Mouse (Mus musculus) MEL (cell line): ENCODE measurements around the gene Myo1c. TPM values are rescaled to one million over a fixed set of nuclear protein-coding genes. Genes with fewer than 3 reads are reported as not detected.

ENCODE experiments used
- DNase-seq: peaks from one replicate; pipeline ENCODE4 v3.0.0; 2011; ENCODE audit warnings: low read depth, low spot score
- H3K27ac ChIP-seq: 2 replicates; pipeline ENCODE4 v1.5.1; 2012; ENCODE audit warnings: low read depth, mild to moderate bottlenecking, control low read depth, low read length, moderate library complexity; ENCODE audit not compliant: control insufficient read depth
- H3K27me3 ChIP-seq, 2 experiments: fragments of 150-350 bp in 1 of 2; sonication (generic) in 1 of 2; 2 replicates each; pipeline ENCODE4 v1.6.1; 2012; ENCODE audit warnings: low read length in 2 of 2, mild to moderate bottlenecking in 2 of 2, improper control_type of control experiment in 1 of 2, moderate library complexity in 1 of 2; ENCODE audit not compliant: insufficient read depth in 2 of 2, control insufficient read depth in 1 of 2
- H3K36me3 ChIP-seq, 2 experiments: 2 replicates each; pipeline ENCODE4 v1.6.1; 2012 to 2014; ENCODE audit warnings: low read length in 2 of 2, improper control_type of control experiment in 1 of 2, inconsistent platforms in 1 of 2, mild to moderate bottlenecking in 1 of 2; ENCODE audit not compliant: insufficient read depth in 2 of 2, control insufficient read depth in 1 of 2
- H3K4me1 ChIP-seq, 2 experiments: fragments of 150-350 bp in 1 of 2; sonication (generic) in 1 of 2; 2 replicates each; pipeline ENCODE4 v1.6.1; 2012; ENCODE audit warnings: low read length in 2 of 2, improper control_type of control experiment in 1 of 2, mild to moderate bottlenecking in 1 of 2; ENCODE audit not compliant: insufficient read depth in 2 of 2, control insufficient read depth in 1 of 2
- H3K4me3 ChIP-seq, 2 experiments: fragments of 150-350 bp in 1 of 2; sonication (generic) in 1 of 2; 2 replicates each; pipeline ENCODE4 v1.5.1; 2012; ENCODE audit warnings: low read depth in 2 of 2, low read length in 2 of 2, mild to moderate bottlenecking in 2 of 2, moderate library complexity in 2 of 2, control low read depth in 1 of 2, improper control_type of control experiment in 1 of 2; ENCODE audit not compliant: control insufficient read depth in 1 of 2, insufficient read depth in 1 of 2
- H3K79me2 ChIP-seq: 2 replicates; pipeline ENCODE4 v1.6.1; 2012; ENCODE audit warnings: mild to moderate bottlenecking, low read length, moderate library complexity; ENCODE audit not compliant: control insufficient read depth, poor library complexity, insufficient read depth
- H3K9ac ChIP-seq: 2 replicates; pipeline ENCODE4 v1.6.1; 2012; ENCODE audit warnings: low read depth, mild to moderate bottlenecking, control low read depth, low read length, moderate library complexity; ENCODE audit not compliant: control insufficient read depth, poor library complexity, severe bottlenecking
- H3K9me3 ChIP-seq: fragments of 150-350 bp; sonication (generic); replicated peaks from 2 replicates; pipeline ENCODE4 v1.6.1; 2012; ENCODE audit warnings: mild to moderate bottlenecking, low read length, improper control_type of control experiment, moderate library complexity; ENCODE audit not compliant: insufficient read depth
- BHLHE40 ChIP-seq: IDR thresholded peaks from 2 replicates; pipeline ENCODE4 v1.6.1; 2012; ENCODE audit warnings: low read depth, mild to moderate bottlenecking, inconsistent platforms, low read length, improper control_type of control experiment, borderline replicate concordance
- CHD1 ChIP-seq: IDR thresholded peaks from 2 replicates; pipeline ENCODE4 v1.6.1; 2012; ENCODE audit warnings: low read depth, mild to moderate bottlenecking, inconsistent platforms, low read length, improper control_type of control experiment
- CTCF ChIP-seq, 3 experiments: IDR thresholded peaks in 2 of 3; conservative IDR thresholded peaks in 1 of 3; 2 replicates each; pipeline ENCODE4 v1.5.1; 2011 to 2012; ENCODE audit warnings: low read length in 3 of 3, low read depth in 2 of 3, mild to moderate bottlenecking in 2 of 3, improper control_type of control experiment in 1 of 3, inconsistent platforms in 1 of 3, mixed read lengths in 1 of 3, moderate library complexity in 1 of 3; ENCODE audit not compliant: control insufficient read depth in 1 of 3, insufficient read depth in 1 of 3, poor library complexity in 1 of 3, severe bottlenecking in 1 of 3
- E2F4 ChIP-seq: IDR thresholded peaks from 2 replicates; pipeline ENCODE4 v1.6.1; 2011; ENCODE audit warnings: low read depth, low read length, improper control_type of control experiment, borderline replicate concordance
- ELF1 ChIP-seq: IDR thresholded peaks from 2 replicates; pipeline ENCODE4 v1.6.1; 2014; ENCODE audit warnings: low read depth, mild to moderate bottlenecking, inconsistent platforms, low read length, improper control_type of control experiment, moderate library complexity
- EP300 ChIP-seq, 2 experiments: IDR thresholded peaks; 2 replicates each; pipeline ENCODE4 v1.6.1; 2011; ENCODE audit warnings: improper control_type of control experiment in 2 of 2, low read length in 2 of 2, low read depth in 1 of 2, mild to moderate bottlenecking in 1 of 2
- GATA1 ChIP-seq: IDR thresholded peaks from 2 replicates; pipeline ENCODE4 v1.6.1; 2011; ENCODE audit warnings: low read depth, low read length, improper control_type of control experiment
- HCFC1 ChIP-seq: IDR thresholded peaks from 2 replicates; pipeline ENCODE4 v1.6.1; 2012; ENCODE audit warnings: low read depth, mild to moderate bottlenecking, inconsistent platforms, low read length, improper control_type of control experiment, moderate library complexity
- JUND ChIP-seq: IDR thresholded peaks from 2 replicates; pipeline ENCODE4 v1.6.1; 2011; ENCODE audit warnings: low read depth, mild to moderate bottlenecking, improper control_type of control experiment, low read length
- KAT2A ChIP-seq: conservative IDR thresholded peaks from 2 replicates; pipeline ENCODE4 v1.6.1; 2012; ENCODE audit warnings: low read depth, low read length, improper control_type of control experiment, inconsistent platforms
- MAX ChIP-seq: IDR thresholded peaks from 2 replicates; pipeline ENCODE4 v1.6.1; 2011; ENCODE audit warnings: low read length, improper control_type of control experiment
- MAZ ChIP-seq: IDR thresholded peaks from 2 replicates; pipeline ENCODE4 v1.6.1; 2012; ENCODE audit warnings: low read depth, mild to moderate bottlenecking, inconsistent platforms, low read length, improper control_type of control experiment
- MXI1 ChIP-seq: IDR thresholded peaks from 2 replicates; pipeline ENCODE4 v1.6.1; 2011; ENCODE audit warnings: mild to moderate bottlenecking, low read depth, low read length, improper control_type of control experiment
- MYC ChIP-seq: IDR thresholded peaks from 2 replicates; pipeline ENCODE4 v1.6.1; 2011; ENCODE audit warnings: low read depth, mild to moderate bottlenecking, low read length, improper control_type of control experiment, moderate library complexity
- NELFE ChIP-seq: IDR thresholded peaks from 2 replicates; pipeline ENCODE4 v1.6.1; 2011; ENCODE audit warnings: low read depth, low read length, improper control_type of control experiment
- NRF1 ChIP-seq: IDR thresholded peaks from 2 replicates; pipeline ENCODE4 v1.6.1; 2014; ENCODE audit warnings: low read depth, mild to moderate bottlenecking, inconsistent platforms, low read length, improper control_type of control experiment, moderate library complexity; ENCODE audit not compliant: poor library complexity, insufficient read depth, severe bottlenecking
- POLR2A ChIP-seq, 2 experiments: IDR thresholded peaks; 2 replicates each; pipeline ENCODE4 v1.6.1; 2011 to 2012; ENCODE audit warnings: low read length in 2 of 2, mild to moderate bottlenecking in 2 of 2, control low read depth in 1 of 2, improper control_type of control experiment in 1 of 2, low read depth in 1 of 2, moderate library complexity in 1 of 2; ENCODE audit not compliant: control insufficient read depth in 1 of 2, insufficient read depth in 1 of 2, poor library complexity in 1 of 2
- POLR2AphosphoS2 ChIP-seq: IDR thresholded peaks from 2 replicates; pipeline ENCODE4 v1.6.1; 2011; ENCODE audit warnings: low read length, improper control_type of control experiment
- POLR2AphosphoS5 ChIP-seq: IDR thresholded peaks from 2 replicates; pipeline ENCODE4 v1.6.1; 2012; ENCODE audit warnings: low read depth, borderline replicate concordance, mild to moderate bottlenecking, inconsistent platforms, low read length, moderate library complexity, mixed read lengths
- SIN3A ChIP-seq: IDR thresholded peaks from 2 replicates; pipeline ENCODE4 v1.6.1; 2012; ENCODE audit warnings: low read length, improper control_type of control experiment, inconsistent platforms
- TAL1 ChIP-seq: IDR thresholded peaks from 2 replicates; pipeline ENCODE4 v1.6.1; 2012; ENCODE audit warnings: mild to moderate bottlenecking, inconsistent platforms, low read length, moderate library complexity, mixed read lengths
- TBP ChIP-seq: IDR thresholded peaks from 2 replicates; pipeline ENCODE4 v1.8.0; 2011; ENCODE audit warnings: low read depth, low read length, improper control_type of control experiment
- UBTF ChIP-seq: IDR thresholded peaks from 2 replicates; pipeline ENCODE4 v1.6.1; 2012; ENCODE audit warnings: low read depth, mild to moderate bottlenecking, inconsistent platforms, low read length, improper control_type of control experiment, moderate library complexity, borderline replicate concordance; ENCODE audit not compliant: insufficient read depth
- USF1 ChIP-seq: IDR thresholded peaks from 2 replicates; pipeline ENCODE4 v1.6.1; 2014; ENCODE audit warnings: low read depth, mild to moderate bottlenecking, inconsistent platforms, low read length, improper control_type of control experiment, moderate library complexity
- USF2 ChIP-seq, 2 experiments: IDR thresholded peaks; 2 replicates each; pipeline ENCODE4 v1.6.1; 2011 to 2012; ENCODE audit warnings: improper control_type of control experiment in 2 of 2, low read length in 2 of 2, borderline replicate concordance in 1 of 2, inconsistent platforms in 1 of 2, low read depth in 1 of 2, mild to moderate bottlenecking in 1 of 2; ENCODE audit not compliant: insufficient read depth in 1 of 2
- ZMIZ1 ChIP-seq: IDR thresholded peaks from 2 replicates; pipeline ENCODE4 v1.6.1; 2012; ENCODE audit warnings: low read depth, mild to moderate bottlenecking, inconsistent platforms, low read length, improper control_type of control experiment, moderate library complexity
- ZNF384 ChIP-seq: IDR thresholded peaks from 2 replicates; pipeline ENCODE4 v1.6.1; 2012; ENCODE audit warnings: low read depth, mild to moderate bottlenecking, inconsistent platforms, low read length, improper control_type of control experiment
- polyA plus RNA-seq, 2 experiments: library from polyadenylated mRNA; stranded (reverse) in 1 of 2; unstranded in 1 of 2; fragments of >175 nt in 1 of 2; fragments of >200 nt in 1 of 2; gene quantifications; 2 replicates each; pipeline versions ENCODE4 v1.2.1 to v1.2.4; 2012; ENCODE audit warnings: low replicate concordance in 2 of 2, low read depth in 1 of 2; ENCODE audit not compliant: insufficient read length in 2 of 2, insufficient read depth in 1 of 2, missing spikeins in 1 of 2
- total RNA-seq: library from RNA; depleted of rRNA; stranded (reverse); fragments of 300-350 nt; gene quantifications from 2 replicates; pipeline ENCODE4 v1.2.3, GENCODE M21; 2012

Gene Myo1c
- total and polyA plus RNA-seq, 3 experiments: 33.2 to 45.6 TPM; not detected in 1

DNA sequence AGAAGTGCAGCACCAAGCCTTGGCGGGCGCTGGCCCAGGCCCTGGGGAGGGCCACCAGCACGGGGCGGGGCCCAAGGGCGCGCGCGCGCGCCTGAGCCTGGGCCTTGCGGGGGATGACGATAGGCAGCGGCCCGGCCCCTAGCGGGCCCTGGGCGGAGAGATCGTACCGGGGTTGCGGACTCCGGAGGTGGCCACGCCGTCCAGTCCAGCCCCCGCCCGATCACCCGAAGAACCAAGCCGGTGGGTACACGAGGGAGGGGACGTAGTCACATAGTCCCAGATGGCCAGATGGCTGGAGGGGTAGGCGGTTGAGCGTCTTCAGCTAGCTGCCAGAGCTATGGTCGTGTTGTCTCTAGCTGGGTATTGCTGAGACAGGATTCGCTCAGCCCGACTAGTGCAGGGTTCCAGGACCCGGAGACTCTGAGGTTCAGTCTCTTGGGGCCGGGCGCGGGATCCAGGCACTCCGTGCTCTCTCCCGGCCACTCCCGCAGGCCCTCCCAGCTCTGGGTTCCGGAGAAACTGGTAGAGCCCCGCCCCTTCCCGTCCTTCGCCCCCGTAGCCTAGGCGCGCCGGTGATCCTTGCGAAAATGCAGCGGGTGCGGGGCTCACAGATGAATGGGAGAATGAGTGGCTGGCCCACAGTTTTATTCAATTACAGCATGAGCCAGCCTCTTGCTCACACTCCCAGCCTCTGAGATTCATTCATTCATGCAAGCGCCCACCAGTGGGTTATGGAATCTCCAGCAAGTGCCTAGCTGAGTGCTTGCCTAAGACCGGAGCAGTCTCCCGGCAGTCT is 1.3 kb downstream of the Myo1c start:
- peak overlapping the region; percentile 90 for H3K27ac ChIP-seq
- no peaks in the 10 kb centered on the region for H3K27me3 ChIP-seq
- H3K4me1 ChIP-seq: peaks cover 4 to 34% of the 10 kb centered on the region in 2 experiments
- DNase-seq: peak; percentile 95
- H3K9me3 ChIP-seq: no peaks in the 10 kb centered on the region
- H3K9ac ChIP-seq: peak overlapping the region; percentile 85
- H3K36me3 ChIP-seq: peaks cover 0 to 9% of the 10 kb centered on the region in 2 experiments; a peak in 2 of 4 replicates
- TF ChIP-seq E2F4 (peak; percentile 80; the same call in 1 of the 2 replicates), SIN3A (peak; percentile 58; the same call in 1 of the 2 replicates), NRF1 (peak; percentile 74), UBTF (peak; percentile 78; the same call in 1 of the 2 replicates), POLR2A (IDR thresholded peaks at IDR 0.05; ENCODE audit: control insufficient read depth in 1 of 2, insufficient read depth in 1 of 2, low read depth in 1 of 2, low read length in 2 of 2, poor library complexity in 1 of 2) (peak; percentile 68 to 81), USF1 (no peak), HCFC1 (peak; percentile 61), TAL1 (no peak), JUND (no peak), TBP (peak; percentile 29; the same call in 1 of the 2 replicates), NELFE (peak; percentile 79), POLR2AphosphoS2 (peak; percentile 49; the same call in 1 of the 2 replicates), CHD1 (peak; percentile 73; the same call in 1 of the 2 replicates), ELF1 (no peak; the same call in 1 of the 2 replicates), MXI1 (peak; percentile 57; the same call in 1 of the 2 replicates), MAZ (peak; percentile 78), MYC (0 out of 2 replicates have a peak, but pooled peaks have one; percentile 53)
- H3K4me3 ChIP-seq: peak overlapping the region; percentile 77 to 84
- peaks cover 16% of the 10 kb centered on the region for H3K79me2 ChIP-seq

DNA sequence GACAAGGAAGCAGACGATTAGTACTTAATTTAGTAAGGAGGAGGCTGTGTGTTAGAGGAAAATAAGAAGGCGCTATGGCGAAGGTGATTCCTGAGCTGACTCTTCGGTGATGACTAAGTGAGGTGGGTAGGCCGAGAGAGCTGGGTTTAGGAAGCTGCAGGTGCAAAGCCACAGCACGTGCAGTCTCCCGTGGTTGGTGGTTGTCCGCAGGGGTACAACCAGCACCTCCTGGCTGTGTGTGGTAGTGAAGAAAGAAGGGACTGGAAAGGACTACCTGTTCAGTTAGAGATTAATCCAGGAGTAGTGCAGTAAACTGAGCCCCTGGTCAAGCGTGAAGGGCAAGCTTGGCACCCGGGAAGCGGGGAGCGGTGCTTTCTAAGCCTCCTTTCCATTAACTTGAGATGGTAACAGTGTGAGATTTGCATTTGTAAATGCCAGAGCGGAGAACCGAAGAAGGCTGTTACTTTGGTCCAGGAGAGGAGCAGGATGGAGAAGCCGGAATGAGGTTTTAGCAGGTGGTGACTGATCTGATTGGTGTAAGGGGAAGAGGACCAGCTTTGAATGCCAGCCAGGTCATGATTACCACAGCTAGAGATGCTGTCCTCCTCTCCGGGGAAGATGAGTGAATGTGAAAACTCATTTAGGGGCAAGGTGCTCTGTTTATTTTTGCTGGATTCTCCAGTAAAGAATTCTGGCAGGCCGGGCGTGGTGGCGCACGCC is 2.1 kb downstream of the Myo1c start:
- Histone ChIP-seq H3K27me3 (no peaks in the 10 kb centered on the region), H3K27ac (peak overlapping the region; percentile 90), H3K79me2 (peaks cover 16% of the 10 kb centered on the region), H3K9me3 (no peaks in the 10 kb centered on the region), H3K4me3 (peak overlapping the region; percentile 77 to 84), H3K36me3 (peaks cover 0 to 9% of the 10 kb centered on the region in 2 experiments; a peak in 2 of 4 replicates), H3K4me1 (peaks cover 4 to 34% of the 10 kb centered on the region in 2 experiments), H3K9ac (peak overlapping the region; percentile 85)
- DNase-seq: no peak
- TF ChIP-seq NRF1 (no peak), NELFE (no peak), EP300 (IDR thresholded peaks at IDR 0.05; ENCODE audit: low read depth in 1 of 2, low read length in 2 of 2) (no peak; a peak in 1 of 4 replicates), TBP (no peak), USF2 (IDR thresholded peaks at IDR 0.05; ENCODE audit: borderline replicate concordance in 1 of 2, insufficient read depth in 1 of 2, low read depth in 1 of 2, low read length in 2 of 2) (no peak), CTCF (IDR thresholded peaks at IDR 0.05 in 2 of 3, conservative IDR thresholded peaks at IDR 0.05 in 1 of 3; ENCODE audit: control insufficient read depth in 1 of 3, insufficient read depth in 1 of 3, low read depth in 2 of 3, low read length in 3 of 3, poor library complexity in 1 of 3, severe bottlenecking in 1 of 3) (no peak), ZNF384 (no peak), MAX (peak; percentile 85), SIN3A (0 out of 2 replicates have a peak, but pooled peaks have one; percentile 35), ZMIZ1 (no peak), E2F4 (no peak), POLR2AphosphoS5 (no peak), GATA1 (no peak), BHLHE40 (peak; percentile 93), KAT2A (no peak), MAZ (no peak)
